Mouse (Mus musculus) brain, embryonic 14.5 days (tissue): ENCODE measurements at regions not wholly inside any gene's neighbourhood (a gene's known extent, or its start where the extent isn't known, plus 50 kb on each side); places are given as distances from the start of the nearest gene placed in this dataset.

ENCODE experiments used
- CTCF ChIP-seq: fragments of 200-500 bp; IDR thresholded peaks from 2 replicates; pipeline ENCODE4 v1.5.1; 2012; ENCODE audit warnings: inconsistent platforms, mild to moderate bottlenecking, moderate library complexity, borderline replicate concordance; ENCODE audit not compliant: insufficient read depth, insufficient read length; ENCODE audit errors: extremely low read depth
- POLR2A ChIP-seq: fragments of 200-500 bp; IDR thresholded peaks from 2 replicates; pipeline ENCODE4 v1.6.1; 2012; ENCODE audit warnings: mild to moderate bottlenecking, inconsistent platforms, borderline replicate concordance; ENCODE audit not compliant: poor library complexity, insufficient read depth, insufficient read length, severe bottlenecking; ENCODE audit errors: extremely low read depth

- no peak for TF ChIP-seq CTCF
- no peak for TF ChIP-seq POLR2A
Measured at GRCm38 (mm10) chr10:55591013-55591412, 515.7 kb upstream of the Msl3l2 start.
